Mouse (Mus musculus): Measurements from ENCODE around the gene Zdhhc25.

Zdhhc25 gene

DNA sequence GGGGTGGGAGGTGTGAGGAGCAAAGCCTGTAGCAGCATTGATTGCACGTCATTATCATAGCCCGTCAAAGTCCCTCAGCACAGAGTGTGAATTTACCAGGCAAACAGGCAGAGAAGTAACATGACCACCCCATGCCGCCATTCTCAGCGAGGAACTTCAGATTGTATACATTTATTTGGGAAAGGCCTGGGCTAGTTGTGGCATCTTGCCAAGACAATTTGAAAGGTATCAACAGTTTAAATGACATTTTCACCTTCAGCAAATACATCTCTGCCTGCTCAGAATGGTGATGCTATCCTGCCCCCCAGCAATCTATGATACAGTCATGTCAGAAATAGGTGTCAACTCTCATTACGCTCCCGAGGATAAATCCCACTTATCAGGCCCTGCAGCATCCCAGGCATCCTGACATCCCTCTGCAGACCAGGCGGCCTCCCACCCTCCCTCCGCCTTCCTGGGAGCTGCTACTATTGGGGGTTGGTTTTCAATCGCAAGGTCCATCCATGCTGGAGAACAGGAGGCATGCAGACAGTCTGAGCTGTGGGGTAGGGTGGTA is 28.8 kb downstream of the Zdhhc25 start:
- DNase-seq (ENCODE audit: low spot score in 2 of 2), result no peak

DNA sequence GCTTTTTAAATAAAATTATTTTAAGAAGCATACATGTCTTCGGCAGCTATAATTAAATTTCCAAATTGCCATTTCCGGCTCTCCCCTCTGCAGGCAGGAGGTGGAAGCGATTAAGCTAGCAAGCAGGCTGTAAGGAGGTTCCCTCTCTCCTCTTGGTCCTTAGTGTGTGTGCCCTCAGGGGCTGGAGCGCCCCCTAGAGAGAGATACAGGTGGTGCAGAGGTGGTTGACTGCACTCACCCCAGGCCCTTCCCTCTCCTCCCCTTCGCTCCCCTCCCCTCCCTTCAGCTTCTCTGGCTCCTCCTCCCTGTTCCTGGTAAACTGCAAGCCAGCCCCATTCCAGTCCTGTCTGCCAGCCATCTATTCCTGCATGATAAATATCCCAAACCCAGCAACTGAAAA is 35.1 kb downstream of the Zdhhc25 start:
- no peak for DNase-seq (ENCODE audit: low spot score in 2 of 2)

DNA sequence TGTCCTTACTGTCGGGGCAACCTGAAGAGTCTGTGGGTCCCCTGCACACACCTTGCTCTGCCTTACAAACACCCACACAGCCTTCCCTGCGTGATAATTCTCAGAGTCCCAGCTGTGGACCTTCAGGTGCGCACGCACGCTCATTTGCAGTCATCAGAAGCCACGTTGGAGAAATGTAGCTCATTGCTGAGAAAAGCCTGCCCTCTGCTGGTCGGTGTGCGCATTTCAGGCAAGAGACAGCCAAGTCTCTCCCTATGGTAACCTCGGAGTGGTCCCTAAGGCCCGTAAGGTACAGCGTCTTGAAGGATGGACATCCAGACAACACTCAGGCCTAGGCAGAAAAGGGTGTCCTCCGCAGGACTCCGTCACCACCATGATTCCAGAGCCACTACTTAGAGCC is 50.9 kb downstream of the Zdhhc25 start:
- peak; percentile 72 to 74 for DNase-seq (ENCODE audit: low spot score in 2 of 2)

Data from frontal cortex, postnatal 25 days (tissue).